Mouse (Mus musculus) kidney, postnatal 0 days (tissue): ENCODE measurements around the gene Nrxn2. TPM values are rescaled to one million over a fixed set of nuclear protein-coding genes. Genes with fewer than 3 reads are reported as not detected.

Source experiments
- ATAC-seq: fragments of 200-750 bp; cut with Nextera tagmentation; replicated peaks from 2 replicates; pipeline ENCODE4 v1.8.0; 2017; ENCODE audit warnings: low read depth, moderate number of reproducible peaks, moderate TSS enrichment, moderate library complexity; ENCODE audit not compliant: low FRiP score
- DNase-seq: peaks from one replicate; pipeline ENCODE4 v3.0.0-alpha.2; 2016; ENCODE audit warnings: low spot score
- H3K27ac ChIP-seq: fragments of 300-500 bp; sonication (generic); 2 replicates; pipeline ENCODE4 v1.5.1; 2014; ENCODE audit warnings: mild to moderate bottlenecking
- H3K27me3 ChIP-seq: fragments of 300-500 bp; sonication (generic); 2 replicates; pipeline ENCODE4 v1.6.1; 2014; ENCODE audit warnings: low read length, mixed read lengths; ENCODE audit not compliant: insufficient read depth
- H3K36me3 ChIP-seq: fragments of 300-500 bp; sonication (generic); 2 replicates; pipeline ENCODE4 v1.6.1; 2014; ENCODE audit warnings: low read length, mixed read lengths; ENCODE audit not compliant: insufficient read depth
- H3K4me1 ChIP-seq: fragments of 300-500 bp; sonication (generic); replicated peaks from 2 replicates; pipeline ENCODE4 v1.6.1; 2014; ENCODE audit warnings: antibody characterized with exemption, low read length, mixed read lengths; ENCODE audit not compliant: insufficient read depth
- H3K4me2 ChIP-seq: fragments of 300-500 bp; sonication (generic); 2 replicates; pipeline ENCODE4 v1.6.1; 2014; ENCODE audit warnings: mild to moderate bottlenecking, low read length, moderate library complexity, mixed read lengths
- H3K4me3 ChIP-seq: fragments of 300-500 bp; sonication (generic); replicated peaks from 2 replicates; pipeline ENCODE4 v1.5.1; 2014; ENCODE audit warnings: low read depth, low read length
- H3K9ac ChIP-seq: fragments of 300-500 bp; sonication (generic); 2 replicates; pipeline ENCODE4 v1.6.1; 2014; ENCODE audit warnings: low read depth, low read length
- H3K9me3 ChIP-seq: fragments of 300-500 bp; sonication (generic); replicated peaks from 2 replicates; pipeline ENCODE4 v1.6.1; 2016; ENCODE audit warnings: low read length, inconsistent platforms, mixed read lengths
- CTCF ChIP-seq: IDR thresholded peaks from 2 replicates; pipeline ENCODE4 v1.5.1; 2016; ENCODE audit warnings: antibody characterized with exemption, low read depth, mild to moderate bottlenecking, moderate library complexity
- WGBS: fragments of 180-500 bp; shearing (Covaris S2); extraction: QIAGEN DNeasy Blood & Tissue Kit; methylation state at CpG from one replicate; pipeline ENCODE4 v1.1.7; 2014; 5-methylcytosine and 5-hydroxymethylcytosine counted together
- polyA plus RNA-seq: library from polyadenylated mRNA; unstranded; fragments of >200 nt; fragmentation: Nextera tagmentation; extraction: Ambion mirVana; gene quantifications from 2 replicates; pipeline ENCODE4 v1.2.1, GENCODE M21; 2015

The Nrxn2 gene
- polyA plus RNA-seq, 1 experiment from 2014 or later, result 5.9 TPM

GRCm38 (mm10) chr19:6416894-6417761 lies 1.4 kb upstream of the Nrxn2 start:
- 56% methylated on average over 12 of the region's 12 CpGs for WGBS
- DNase-seq (no peak), ATAC-seq (0 out of 2 replicates have a peak, but pooled peaks have one; percentile 23)
- Histone ChIP-seq H3K9me3 (no peaks in the 10 kb centered on the region), H3K4me3 (no peak overlapping the region), H3K9ac (no peak overlapping the region), H3K4me1 (peaks cover 3% of the 10 kb centered on the region; the same call in 1 of the 2 replicates), H3K36me3 (no peaks in the 10 kb centered on the region), H3K27ac (no peak overlapping the region), H3K4me2 (no peak overlapping the region), H3K27me3 (peaks cover 25% of the 10 kb centered on the region)
- TF ChIP-seq CTCF, result no peak

DNA sequence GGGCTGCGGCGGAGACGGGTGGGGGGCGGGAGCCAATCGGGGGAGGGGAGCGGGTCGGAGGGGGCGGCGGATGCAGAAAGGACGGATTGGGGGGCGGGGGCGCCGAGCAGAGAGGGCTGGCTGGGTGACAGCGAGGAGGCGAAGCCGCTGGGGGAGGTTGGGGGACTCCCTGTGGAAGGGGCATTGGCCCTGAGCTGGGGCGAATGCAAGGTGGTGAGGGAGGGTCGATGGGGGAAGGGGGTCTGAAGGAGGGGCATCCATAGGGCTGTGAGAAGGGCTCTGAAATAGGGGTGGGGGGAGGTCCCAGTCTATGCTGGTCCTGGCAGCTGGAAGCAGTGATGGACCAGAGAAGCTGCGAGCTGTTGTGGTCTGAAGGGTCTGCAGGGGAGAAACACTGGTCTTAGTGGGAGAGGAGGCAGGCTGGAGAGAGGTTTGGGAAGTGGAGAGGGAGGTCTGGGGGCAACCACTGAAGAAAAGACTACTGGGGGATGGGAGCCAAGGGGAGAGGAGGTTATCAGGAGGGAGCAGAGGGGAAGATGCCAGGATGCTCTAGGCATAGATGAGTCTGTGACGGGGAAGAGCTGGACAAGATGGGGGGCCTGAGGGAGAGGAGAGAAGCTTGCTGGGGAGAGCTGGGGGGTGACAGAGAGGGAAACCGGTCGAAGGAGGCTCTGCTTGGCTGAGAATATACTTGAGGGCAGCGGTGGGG lies 607 bp downstream of the Nrxn2 start:
- WGBS, result 8% methylated on average over 15 of the region's 23 CpGs
- Histone ChIP-seq H3K9me3 (no peaks in the 10 kb centered on the region), H3K4me2 (peak overlapping the region; percentile 82), H3K4me3 (peak overlapping the region; percentile 41; the same call in 1 of the 2 replicates), H3K9ac (no peak overlapping the region), H3K27me3 (peaks cover 25% of the 10 kb centered on the region), H3K36me3 (no peaks in the 10 kb centered on the region), H3K27ac (no peak overlapping the region), H3K4me1 (peaks cover 3% of the 10 kb centered on the region; the same call in 1 of the 2 replicates)
- no peak for DNase-seq
- ATAC-seq, result no peak
- no peak for TF ChIP-seq CTCF

DNA sequence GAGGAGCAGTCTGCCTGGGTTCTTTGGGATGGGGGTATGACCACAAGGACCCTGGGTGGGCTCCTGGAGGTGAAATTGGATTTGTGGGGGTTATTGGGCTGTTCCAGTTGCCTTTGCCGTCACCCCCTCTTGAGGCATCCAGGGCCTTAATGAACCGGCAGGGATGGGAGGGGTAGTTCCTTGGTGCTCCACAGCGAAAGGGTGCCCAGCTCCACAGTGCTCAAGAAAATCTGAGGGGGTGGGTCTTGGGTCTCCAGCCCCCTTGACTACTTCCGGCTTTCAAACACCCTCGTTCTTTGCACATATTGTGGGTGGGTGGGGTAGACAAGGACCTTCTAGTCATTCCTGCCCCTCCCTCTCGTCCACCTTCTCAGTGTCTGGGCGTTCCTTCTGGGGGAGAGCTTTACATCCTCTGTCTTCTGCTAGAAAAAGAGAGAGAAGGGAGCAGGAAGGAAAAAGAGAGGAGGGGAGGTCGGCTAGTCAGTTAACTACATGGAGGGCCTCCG lies 1.3 kb downstream of the Nrxn2 start:
- DNase-seq (no peak), ATAC-seq (no peak)
- WGBS, result 50% methylated on average over 9 of the region's 9 CpGs
- TF ChIP-seq CTCF, result no peak
- Histone ChIP-seq H3K27ac (no peak overlapping the region), H3K4me1 (peaks cover 3% of the 10 kb centered on the region; the same call in 1 of the 2 replicates), H3K9ac (no peak overlapping the region), H3K4me2 (no peak overlapping the region), H3K9me3 (no peaks in the 10 kb centered on the region), H3K4me3 (no peak overlapping the region), H3K36me3 (no peaks in the 10 kb centered on the region), H3K27me3 (peaks cover 25% of the 10 kb centered on the region)

- peaks cover 25% of the 10 kb centered on the region for H3K27me3 ChIP-seq
- 56% methylated on average over 19 of the region's 19 CpGs for WGBS
- no peak for ATAC-seq
- H3K4me3 ChIP-seq, result no peak overlapping the region
- H3K9ac ChIP-seq, result no peak overlapping the region
- H3K9me3 ChIP-seq, result no peaks in the 10 kb centered on the region
- H3K4me1 ChIP-seq, result peaks cover 3% of the 10 kb centered on the region; the same call in 1 of the 2 replicates
- no peak for TF ChIP-seq CTCF
- no peak overlapping the region for H3K4me2 ChIP-seq
- no peak for DNase-seq
- no peaks in the 10 kb centered on the region for H3K36me3 ChIP-seq
- no peak overlapping the region for H3K27ac ChIP-seq
Measured at GRCm38 (mm10) chr19:6420481-6421210, 2.1 kb downstream of the Nrxn2 start.

DNA sequence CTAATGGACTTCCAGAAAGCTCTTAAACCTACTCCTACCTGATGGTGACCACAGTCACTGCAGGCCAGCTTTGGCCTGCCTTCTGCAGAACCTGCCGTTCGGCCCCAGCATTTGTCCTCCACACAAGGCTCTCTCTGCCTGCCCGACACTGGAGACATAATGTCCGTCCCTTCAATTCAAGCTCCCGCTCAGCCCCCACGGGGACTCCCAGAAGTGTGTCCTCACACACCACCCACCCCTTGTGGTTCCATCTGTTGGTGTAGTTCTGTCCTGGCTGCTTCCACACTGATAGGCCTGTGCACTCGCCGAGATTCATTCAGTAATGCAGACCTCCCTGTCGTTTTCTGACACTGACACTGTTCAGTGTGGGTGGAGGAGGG lies 2.7 kb downstream of the Nrxn2 start:
- DNase-seq (no peak), ATAC-seq (no peak)
- Histone ChIP-seq H3K27me3 (peaks cover 25% of the 10 kb centered on the region), H3K9ac (no peak overlapping the region), H3K4me3 (no peak overlapping the region), H3K9me3 (no peaks in the 10 kb centered on the region), H3K4me1 (peaks cover 3% of the 10 kb centered on the region; the same call in 1 of the 2 replicates), H3K4me2 (no peak overlapping the region), H3K27ac (no peak overlapping the region), H3K36me3 (no peaks in the 10 kb centered on the region)
- no peak for TF ChIP-seq CTCF
- WGBS, result 72% methylated on average over 9 of the region's 9 CpGs

GRCm38 (mm10) chr19:6422014-6422413 lies 3.5 kb downstream of the Nrxn2 start:
- H3K4me3 ChIP-seq, result no peak overlapping the region
- peaks cover 31% of the 10 kb centered on the region for H3K27me3 ChIP-seq
- TF ChIP-seq CTCF, result no peak
- 79% methylated on average over 7 of the region's 7 CpGs for WGBS
- no peak overlapping the region for H3K27ac ChIP-seq
- H3K4me1 ChIP-seq, result no peaks in the 10 kb centered on the region
- DNase-seq (no peak), ATAC-seq (no peak)
- no peak overlapping the region for H3K9ac ChIP-seq
- no peaks in the 10 kb centered on the region for H3K9me3 ChIP-seq
- H3K4me2 ChIP-seq, result no peak overlapping the region
- H3K36me3 ChIP-seq, result no peaks in the 10 kb centered on the region
